Mouse (Mus musculus) small intestine, adult 2 months (tissue): Measurements from ENCODE around the gene Fancc.

Source experiments
- CTCF ChIP-seq: fragments of 200-500 bp; IDR thresholded peaks from 2 replicates; pipeline ENCODE4 v1.5.1; 2012; ENCODE audit warnings: low read depth, mild to moderate bottlenecking, control low read depth, inconsistent platforms, low read length, moderate library complexity, mixed read lengths; ENCODE audit not compliant: insufficient replicate concordance, insufficient read length; ENCODE audit errors: extremely low read depth
- POLR2A ChIP-seq: fragments of 200-500 bp; IDR thresholded peaks from 2 replicates; pipeline ENCODE4 v1.6.1; 2012; ENCODE audit warnings: low read depth, mild to moderate bottlenecking, control low read depth, inconsistent platforms, low read length, moderate library complexity

DNA sequence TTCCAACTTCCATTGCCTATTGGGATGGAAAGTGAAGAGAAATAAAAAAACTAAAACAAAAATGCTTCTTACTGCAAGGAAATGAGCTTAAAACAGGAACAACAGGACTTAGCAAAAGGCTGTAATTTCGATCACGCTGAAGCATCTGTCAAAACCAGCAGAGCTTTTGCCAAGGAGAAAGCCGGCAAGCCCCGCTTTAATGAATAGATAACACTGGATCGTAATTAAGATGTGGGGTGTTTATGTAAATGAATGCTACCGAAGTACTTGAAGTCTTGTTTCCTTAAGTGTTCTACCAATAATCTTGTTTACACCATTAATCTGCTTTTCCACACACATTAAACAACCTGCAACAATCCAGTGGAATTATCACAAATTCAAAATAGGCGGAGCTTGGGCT lies 48.2 kb upstream of the Fancc start:
- TF ChIP-seq CTCF, result no peak
- no peak for TF ChIP-seq POLR2A
